Mouse (Mus musculus): Measurements from ENCODE around the gene Fryl. TPM values are rescaled to one million over a fixed set of nuclear protein-coding genes. Genes with fewer than 3 reads are reported as not detected.

Gene Fryl
- polyA plus RNA-seq, 1 experiment from 2014 or later = 30.8 TPM

- no peak for DNase-seq (ENCODE audit: low read depth, low spot score)
- TF ChIP-seq CTCF (IDR thresholded peaks at IDR 0.05) = no peak
- POLR2A ChIA-PET = interaction anchor here (1.1 kb wide), 1 partner anchor 128 kb away, joined by 3 read pairs; no protein-coding TSS in a partner anchor
- CTCF ChIA-PET = interaction anchor here (1.1 to 3.1 kb wide), 5 partner anchors 13 to 61 kb away, joined by 3 to 9 read pairs (median 4); no protein-coding TSS in a partner anchor
- ATAC-seq = no peak
- in situ Hi-C loops (cut with MboI; ENCODE audit: low pct_unique_long_range_greater_than_20kb) = no loop called here
- H3K27me3 ChIP-seq = no peaks in the 10 kb centered on the region
Observed at GRCm38 (mm10) chr5:73171203-73171602, 85.2 kb downstream of the Fryl start.

- in situ Hi-C loops (cut with MboI; ENCODE audit: low pct_unique_long_range_greater_than_20kb) = no loop called here
- no peaks in the 10 kb centered on the region for H3K27me3 ChIP-seq
- ATAC-seq (peak; percentile 98), DNase-seq (ENCODE audit: low read depth, low spot score) (peak; percentile 65)
- ChIA-PET POLR2A (interaction anchor here (0.6 kb wide), 1 partner anchor 89 kb away, joined by 6 read pairs; no protein-coding TSS in a partner anchor), CTCF (interaction anchor here (0.8 to 2.7 kb wide), 4 partner anchors 11 to 211 kb away, joined by 3 to 8 read pairs (median 4); no protein-coding TSS in a partner anchor)
- no peak for TF ChIP-seq CTCF (IDR thresholded peaks at IDR 0.05)
Observed at GRCm38 (mm10) chr5:73168769-73169272, 87.6 kb downstream of the Fryl start.

DNA sequence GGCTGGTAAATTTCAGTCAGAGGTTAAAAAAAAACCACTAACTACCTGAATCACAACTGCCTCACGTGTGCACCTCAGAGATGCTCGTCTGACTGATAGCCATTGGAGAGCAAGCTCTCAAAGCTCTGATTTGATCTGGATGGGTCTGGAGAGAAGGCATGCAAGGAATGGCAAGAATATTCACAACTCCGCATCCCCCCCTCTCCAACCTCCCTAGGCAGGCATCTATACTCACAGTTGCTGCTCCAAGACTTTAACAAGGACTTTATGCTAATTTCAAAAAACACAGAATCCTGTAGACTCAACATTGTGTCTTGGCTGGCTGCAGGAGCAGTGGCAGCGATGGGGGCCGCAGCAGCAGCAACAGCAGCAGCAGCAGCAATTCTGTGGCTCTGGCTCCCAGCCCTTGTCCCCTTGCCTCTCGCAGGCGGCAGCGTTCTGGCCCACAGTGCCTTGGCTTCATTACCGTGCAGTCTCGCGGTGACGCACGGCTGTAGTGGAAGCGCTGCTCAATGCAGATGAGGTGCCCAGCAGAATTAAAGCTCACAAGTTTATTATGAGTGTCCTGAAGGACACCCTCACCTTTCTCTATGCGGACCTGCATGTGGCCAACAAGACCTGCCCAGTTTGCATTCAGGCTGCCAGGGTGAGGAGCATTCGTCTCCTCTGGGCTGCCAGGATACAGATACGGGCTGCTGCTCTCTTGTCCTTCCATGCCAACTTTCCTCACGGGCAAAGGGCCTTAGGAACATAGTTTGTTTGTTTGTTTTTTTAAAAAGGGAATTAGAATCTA, 88.2 kb downstream of the Fryl start:
- in situ Hi-C loops (cut with MboI; ENCODE audit: low pct_unique_long_range_greater_than_20kb) = no loop called here
- ATAC-seq = peak; percentile 75
- CTCF ChIA-PET = interaction anchor here (0.8 to 2.7 kb wide), 5 partner anchors 12 to 212 kb away, joined by 3 to 8 read pairs (median 4); no protein-coding TSS in a partner anchor
- DNase-seq (ENCODE audit: low read depth, low spot score) = no peak
- TF ChIP-seq CTCF (IDR thresholded peaks at IDR 0.05) = no peak
- POLR2A ChIA-PET = interaction anchor here (0.6 kb wide), 1 partner anchor 519 kb away, joined by 3 read pairs; no protein-coding TSS in a partner anchor
- H3K27me3 ChIP-seq = no peaks in the 10 kb centered on the region

- DNase-seq (ENCODE audit: low read depth, low spot score) (no peak), ATAC-seq (no peak)
- in situ Hi-C loops (cut with MboI; ENCODE audit: low pct_unique_long_range_greater_than_20kb) = no loop called here
- H3K27me3 ChIP-seq = no peaks in the 10 kb centered on the region
- CTCF ChIA-PET = interaction anchor here (0.9 to 1.2 kb wide), 3 partner anchors 9 to 219 kb away, joined by 3 to 6 read pairs (median 3); no protein-coding TSS in a partner anchor
- POLR2A ChIA-PET = interaction anchor here (0.6 kb wide), 1 partner anchor 30 kb away, joined by 3 read pairs; no protein-coding TSS in a partner anchor
- TF ChIP-seq CTCF (IDR thresholded peaks at IDR 0.05) = no peak
Observed at GRCm38 (mm10) chr5:73163970-73164369, 92.4 kb downstream of the Fryl start.

DNA sequence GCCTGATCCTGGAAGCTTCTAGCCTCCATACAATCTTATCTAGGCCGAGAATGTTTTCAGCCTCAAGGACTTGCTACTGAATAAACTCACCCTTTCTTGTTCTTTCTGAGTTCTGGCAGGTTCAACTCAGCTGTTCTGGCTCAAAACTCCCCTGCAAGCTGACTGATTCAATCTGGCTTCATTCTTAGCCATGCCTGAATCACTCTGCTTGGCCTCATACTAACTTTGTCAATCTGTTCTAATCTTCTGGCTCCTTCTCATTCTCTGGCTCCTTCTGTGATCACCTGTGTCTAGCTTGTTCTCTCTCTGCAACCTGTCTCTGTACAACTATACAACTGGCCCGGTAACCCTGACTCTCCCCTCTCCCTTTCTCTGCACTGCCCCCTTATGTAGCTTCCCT, 93.9 kb downstream of the Fryl start:
- TF ChIP-seq CTCF (IDR thresholded peaks at IDR 0.05) = no peak
- no peaks in the 10 kb centered on the region for H3K27me3 ChIP-seq
- ChIA-PET POLR2A (no interaction called here), CTCF (interaction anchor here (1.2 kb wide), 1 partner anchor 29 kb away, joined by 3 read pairs; no protein-coding TSS in a partner anchor)
- in situ Hi-C loops (cut with MboI; ENCODE audit: low pct_unique_long_range_greater_than_20kb) = no loop called here
- no peak for ATAC-seq
- DNase-seq (ENCODE audit: low read depth, low spot score) = no peak

GRCm38 (mm10) chr5:73160440-73160839, 96.0 kb downstream of the Fryl start:
- CTCF ChIA-PET = interaction anchor here (0.7 kb wide), 1 partner anchor 9 kb away, joined by 3 read pairs; no protein-coding TSS in a partner anchor
- ATAC-seq = no peak
- no peak for TF ChIP-seq CTCF (IDR thresholded peaks at IDR 0.05)
- DNase-seq (ENCODE audit: low read depth, low spot score) = no peak
- no peaks in the 10 kb centered on the region for H3K27me3 ChIP-seq
- POLR2A ChIA-PET = no interaction called here
- in situ Hi-C loops (cut with MboI; ENCODE audit: low pct_unique_long_range_greater_than_20kb) = no loop called here

DNA sequence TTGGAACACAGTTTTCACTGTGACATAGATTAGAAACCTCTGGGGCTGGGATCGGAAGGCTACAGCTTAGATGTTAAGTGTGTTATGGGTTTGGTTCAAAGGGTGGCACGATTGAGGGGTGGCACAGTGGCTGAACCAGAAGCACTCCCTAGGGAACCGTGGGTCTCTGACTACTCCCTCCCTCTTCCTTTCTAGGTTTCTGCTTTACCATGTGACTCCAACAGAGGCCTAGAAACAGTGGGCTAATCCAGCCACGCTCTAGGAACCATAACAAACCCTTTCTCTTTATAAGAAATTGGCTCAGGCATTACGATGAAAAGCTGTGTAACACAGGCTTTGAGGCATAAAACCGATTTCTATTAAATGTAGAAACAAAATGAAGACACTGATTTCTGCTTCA, 98.9 kb downstream of the Fryl start:
- in situ Hi-C loops (cut with MboI; ENCODE audit: low pct_unique_long_range_greater_than_20kb) = no loop called here
- no peaks in the 10 kb centered on the region for H3K27me3 ChIP-seq
- DNase-seq (ENCODE audit: low read depth, low spot score) = no peak
- no peak for TF ChIP-seq CTCF (IDR thresholded peaks at IDR 0.05)
- ATAC-seq = no peak
- POLR2A ChIA-PET = no interaction called here
- CTCF ChIA-PET = interaction anchor here (1.0 to 2.3 kb wide), 3 partner anchors 9 to 86 kb away, joined by 3 to 9 read pairs (median 4); no protein-coding TSS in a partner anchor

DNA sequence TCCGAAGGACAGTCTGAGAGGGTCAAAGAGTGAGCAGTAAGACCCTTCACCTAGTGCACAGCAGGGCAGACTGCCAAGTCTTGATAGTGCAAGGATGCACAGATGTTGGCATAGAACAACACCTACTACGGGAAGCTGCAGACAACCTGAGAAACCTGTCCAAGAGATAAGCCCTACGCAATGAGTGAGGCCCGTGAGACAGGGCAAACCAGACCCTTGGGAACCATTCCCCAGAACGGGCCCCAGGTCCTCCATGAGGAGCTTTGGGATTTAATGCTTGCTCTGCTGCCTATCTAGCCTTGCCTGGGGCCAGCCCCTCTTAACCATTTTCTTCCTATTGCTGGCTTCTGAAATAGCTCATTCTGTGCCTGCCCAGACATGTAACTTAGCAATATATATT, 99.4 kb downstream of the Fryl start:
- H3K27me3 ChIP-seq = no peaks in the 10 kb centered on the region
- in situ Hi-C loops (cut with MboI; ENCODE audit: low pct_unique_long_range_greater_than_20kb) = no loop called here
- no peak for TF ChIP-seq CTCF (IDR thresholded peaks at IDR 0.05)
- POLR2A ChIA-PET = interaction anchor here (0.8 kb wide), 1 partner anchor 16 kb away, joined by 3 read pairs; no protein-coding TSS in a partner anchor
- CTCF ChIA-PET = interaction anchor here (1.0 to 2.3 kb wide), 3 partner anchors 10 to 86 kb away, joined by 3 to 9 read pairs (median 4); no protein-coding TSS in a partner anchor
- ATAC-seq (no peak), DNase-seq (ENCODE audit: low read depth, low spot score) (no peak)

GRCm38 (mm10) chr5:73156226-73156926, 100.0 kb downstream of the Fryl start:
- in situ Hi-C loops (cut with MboI; ENCODE audit: low pct_unique_long_range_greater_than_20kb) = no loop called here
- ChIA-PET POLR2A (interaction anchor here (0.8 to 1.0 kb wide), 2 partner anchors 16 to 43 kb away, joined by 3 to 4 read pairs; no protein-coding TSS in a partner anchor), CTCF (interaction anchor here (0.7 to 2.3 kb wide), 5 partner anchors 10 to 85 kb away, joined by 3 to 9 read pairs (median 4); no protein-coding TSS in a partner anchor)

More at GRCm38 (mm10) chr5:73156226-73156926, 100.0 kb downstream of the Fryl start:
- no peak for DNase-seq (ENCODE audit: low read depth, low spot score)
- no peaks in the 10 kb centered on the region for H3K27me3 ChIP-seq
- no peak for ATAC-seq
- TF ChIP-seq CTCF (IDR thresholded peaks at IDR 0.05) = no peak

Data from Patski (cell line).